Mouse (Mus musculus) stomach, embryonic 15.5 days (tissue): ENCODE data around the gene Krtap28-13. TPM values are rescaled to one million over a fixed set of nuclear protein-coding genes. Genes with fewer than 3 reads are reported as not detected.

Experiments used
- ATAC-seq: fragments of 200-750 bp; cut with Nextera tagmentation; 2 replicates; pipeline ENCODE4 v1.8.0; 2017; ENCODE audit warnings: low read depth, moderate number of reproducible peaks, moderate TSS enrichment; ENCODE audit not compliant: insufficient read depth, low FRiP score
- H3K27ac ChIP-seq: fragments of 300-500 bp; sonication (generic); 2 replicates; pipeline ENCODE4 v1.5.1; 2015; ENCODE audit warnings: mild to moderate bottlenecking, inconsistent platforms
- H3K27me3 ChIP-seq: fragments of 300-500 bp; sonication (generic); replicated peaks from 2 replicates; pipeline ENCODE4 v1.6.1; 2015; ENCODE audit warnings: inconsistent platforms
- H3K36me3 ChIP-seq: fragments of 300-500 bp; sonication (generic); 2 replicates; pipeline ENCODE4 v1.6.1; 2015; ENCODE audit warnings: inconsistent platforms
- H3K4me1 ChIP-seq: fragments of 300-500 bp; sonication (generic); 2 replicates; pipeline ENCODE4 v1.6.1; 2015; ENCODE audit warnings: inconsistent platforms
- H3K4me2 ChIP-seq: fragments of 300-500 bp; sonication (generic); 2 replicates; pipeline ENCODE4 v1.6.1; 2015; ENCODE audit warnings: mild to moderate bottlenecking, inconsistent platforms
- H3K4me3 ChIP-seq: fragments of 300-500 bp; sonication (generic); replicated peaks from 2 replicates; pipeline ENCODE4 v1.5.1; 2015; ENCODE audit warnings: inconsistent platforms
- H3K9ac ChIP-seq: fragments of 300-500 bp; sonication (generic); 2 replicates; pipeline ENCODE4 v1.6.1; 2015; ENCODE audit warnings: inconsistent platforms
- H3K9me3 ChIP-seq: fragments of 300-500 bp; sonication (generic); 2 replicates; pipeline ENCODE4 v1.6.1; 2016; ENCODE audit warnings: inconsistent platforms
- WGBS: fragments of 180-500 bp; shearing (Covaris S2); methylation state at CpG from one replicate; pipeline ENCODE4 v1.1.7; 2015; 5-methylcytosine and 5-hydroxymethylcytosine counted together
- polyA plus RNA-seq: library from polyadenylated mRNA; unstranded; fragments of >200 nt; fragmentation: Nextera tagmentation; extraction: Ambion mirVana; gene quantifications from 2 replicates; pipeline ENCODE4 v1.2.1, GENCODE M21; 2015

Krtap28-13 gene
- polyA plus RNA-seq, 1 experiment from 2014 or later, result not detected

DNA sequence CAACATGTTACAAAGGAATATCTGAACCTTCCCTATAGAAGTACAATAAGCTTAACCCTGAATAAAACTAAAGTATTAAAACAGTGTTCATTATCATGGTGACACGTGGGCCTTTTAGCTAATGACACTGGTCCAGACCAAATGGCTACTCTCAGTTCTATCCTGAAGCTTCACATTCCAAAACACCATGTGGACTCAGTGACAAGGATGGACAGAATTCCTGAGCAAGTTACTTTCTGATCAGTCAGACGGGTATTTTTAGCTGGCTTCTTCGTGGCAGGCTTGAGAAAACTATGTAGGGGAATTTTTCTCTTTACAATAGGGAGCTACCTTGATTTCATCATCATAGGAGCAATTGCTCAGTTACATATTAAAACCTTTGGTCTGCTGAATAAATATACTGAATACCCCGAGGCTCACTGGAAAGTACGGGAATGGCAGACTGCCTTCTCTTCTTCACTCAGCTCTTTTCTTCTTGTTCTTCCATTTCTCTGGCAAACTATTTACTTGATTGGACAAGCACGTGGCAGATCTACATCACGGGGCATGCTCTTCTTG, 38.9 kb downstream of the Krtap28-13 start:
- H3K36me3 ChIP-seq, result no peaks in the 10 kb centered on the region
- no peaks in the 10 kb centered on the region for H3K4me1 ChIP-seq
- H3K27me3 ChIP-seq, result no peaks in the 10 kb centered on the region
- H3K4me2 ChIP-seq, result no peak overlapping the region
- no peak for ATAC-seq
- no peak overlapping the region for H3K27ac ChIP-seq
- no peak overlapping the region for H3K4me3 ChIP-seq
- H3K9ac ChIP-seq, result no peak overlapping the region
- H3K9me3 ChIP-seq, result no peaks in the 10 kb centered on the region
- WGBS, result 64% methylated on average over 7 of the region's 7 CpGs

DNA sequence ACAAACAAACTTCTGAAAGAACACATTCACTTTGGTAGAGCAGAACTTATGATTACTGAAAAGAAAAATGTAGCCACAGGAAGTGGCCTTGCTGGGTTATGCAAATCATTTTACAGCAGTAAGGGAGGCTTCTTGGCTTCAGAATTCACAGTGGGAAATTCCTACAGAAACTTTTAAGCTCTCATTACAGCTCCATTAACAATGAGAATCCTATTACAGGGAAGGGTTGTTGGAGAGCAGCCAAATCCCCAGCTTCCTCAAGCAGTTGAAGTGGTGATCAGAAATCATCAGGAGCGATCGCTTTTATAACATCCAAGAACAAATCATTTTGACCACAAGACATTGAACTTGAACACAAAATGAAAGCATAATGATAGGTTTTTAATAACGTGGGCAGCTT, 41.2 kb downstream of the Krtap28-13 start:
- Histone ChIP-seq H3K9me3 (no peaks in the 10 kb centered on the region), H3K4me3 (no peak overlapping the region), H3K36me3 (no peaks in the 10 kb centered on the region), H3K4me1 (no peaks in the 10 kb centered on the region), H3K27ac (no peak overlapping the region), H3K4me2 (no peak overlapping the region), H3K9ac (no peak overlapping the region), H3K27me3 (no peaks in the 10 kb centered on the region)
- WGBS, result 44% methylated on average over 3 of the region's 3 CpGs
- ATAC-seq, result no peak

DNA sequence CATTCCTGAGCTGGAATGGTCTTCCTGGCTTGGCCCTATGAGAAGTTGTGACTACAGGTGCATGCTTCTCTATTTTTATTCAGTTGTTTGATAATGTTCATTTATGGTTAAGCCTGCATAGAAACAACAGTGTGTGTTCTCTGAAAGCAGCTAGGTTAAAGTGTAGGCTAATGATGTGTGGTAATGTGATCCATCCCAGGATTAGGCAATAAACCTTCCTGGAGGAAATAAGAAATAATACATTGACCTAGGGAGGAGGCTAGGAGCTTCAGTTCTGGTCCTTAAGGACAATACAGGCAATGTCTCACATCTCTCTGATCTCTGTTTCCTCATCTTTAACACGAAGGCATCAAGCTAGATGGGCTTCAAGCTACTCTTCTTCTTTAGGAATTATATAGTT, 44.7 kb downstream of the Krtap28-13 start:
- no peaks in the 10 kb centered on the region for H3K4me1 ChIP-seq
- no peak overlapping the region for H3K4me3 ChIP-seq
- H3K27ac ChIP-seq, result no peak overlapping the region
- WGBS, result 74% methylated on average over 1 of the region's 1 CpGs
- ATAC-seq, result no peak
- no peak overlapping the region for H3K9ac ChIP-seq
- no peaks in the 10 kb centered on the region for H3K27me3 ChIP-seq
- no peaks in the 10 kb centered on the region for H3K36me3 ChIP-seq
- H3K9me3 ChIP-seq, result no peaks in the 10 kb centered on the region
- no peak overlapping the region for H3K4me2 ChIP-seq

DNA sequence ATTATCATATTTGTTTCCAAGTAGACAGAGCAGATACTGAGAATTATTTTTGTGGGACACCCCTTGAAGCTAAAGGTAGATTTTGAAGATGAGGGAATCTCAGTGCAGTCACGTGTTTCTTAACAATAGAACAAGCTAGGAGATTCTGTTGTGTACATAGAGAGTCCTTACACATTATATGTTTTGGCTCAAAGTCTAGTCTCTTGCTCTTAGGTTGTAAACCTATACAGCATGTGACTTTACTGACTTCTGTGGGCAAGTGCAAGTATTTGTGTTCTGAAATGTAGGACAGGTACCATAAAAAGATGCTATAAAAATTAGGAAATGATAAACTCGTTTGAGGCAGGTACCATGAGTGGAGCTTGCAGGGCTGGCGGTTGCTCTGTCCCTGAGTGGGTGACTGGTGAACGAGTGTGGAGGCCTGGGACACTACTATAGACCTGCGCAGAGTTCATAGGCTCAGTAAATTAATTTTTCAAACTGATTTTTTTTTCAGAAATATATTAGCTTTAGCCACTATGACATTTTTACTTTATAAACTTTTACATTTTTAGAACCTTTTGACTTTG, 46.8 kb downstream of the Krtap28-13 start:
- ATAC-seq, result no peak
- no peak overlapping the region for H3K27ac ChIP-seq
- 74% methylated on average over 5 of the region's 5 CpGs for WGBS

DNA sequence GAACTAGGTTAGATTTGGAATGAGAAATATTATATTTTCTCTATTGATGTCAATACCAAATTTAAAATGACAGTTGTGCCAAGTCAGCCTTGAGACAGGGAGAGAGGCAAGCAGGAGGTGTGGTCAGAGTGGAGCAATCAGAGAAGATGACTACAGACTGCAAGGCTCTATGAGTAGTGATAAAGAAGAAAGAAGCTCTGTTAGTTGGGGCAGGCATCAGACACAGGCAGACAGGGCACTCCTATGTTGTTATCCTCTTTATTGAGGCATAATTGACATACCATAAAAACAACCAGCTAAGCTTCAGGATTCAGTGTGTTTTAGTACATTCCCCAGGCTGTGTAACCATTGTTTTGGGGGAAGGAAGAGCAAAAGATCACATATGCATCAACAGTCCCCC, 50.3 kb downstream of the Krtap28-13 start:
- no peak for ATAC-seq
- H3K9me3 ChIP-seq, result no peaks in the 10 kb centered on the region

More for the DNA sequence above, 46.8 kb downstream of the Krtap28-13 start:
- Histone ChIP-seq H3K36me3 (no peaks in the 10 kb centered on the region), H3K9ac (no peak overlapping the region), H3K4me2 (no peak overlapping the region), H3K9me3 (no peaks in the 10 kb centered on the region), H3K27me3 (no peaks in the 10 kb centered on the region), H3K4me3 (no peak overlapping the region), H3K4me1 (no peaks in the 10 kb centered on the region)

More for the DNA sequence above, 50.3 kb downstream of the Krtap28-13 start:
- no peak overlapping the region for H3K9ac ChIP-seq
- no peaks in the 10 kb centered on the region for H3K4me1 ChIP-seq
- H3K4me2 ChIP-seq, result no peak overlapping the region
- H3K27ac ChIP-seq, result no peak overlapping the region
- H3K27me3 ChIP-seq, result no peaks in the 10 kb centered on the region
- no peaks in the 10 kb centered on the region for H3K36me3 ChIP-seq
- H3K4me3 ChIP-seq, result no peak overlapping the region

Other genes starting within 250 kb of the Krtap28-13 start
- 27.0 and 27.9 TPM in 2 replicates for gene Agfg1, start 221.4 kb upstream of the Krtap28-13 start, polyA plus RNA-seq
- gene A030005L19Rik, start 147.6 kb upstream of the Krtap28-13 start, polyA plus RNA-seq, result 0.28 TPM in 1 of 2 replicates, not detected in the other
- gene A030014E15Rik, start 136.0 kb upstream of the Krtap28-13 start, polyA plus RNA-seq, result not detected in 2 replicates
- not detected in 2 replicates for gene Gm6217, start 129.5 kb upstream of the Krtap28-13 start, polyA plus RNA-seq
- gene A030003K21Rik, start 117.5 kb upstream of the Krtap28-13 start, polyA plus RNA-seq, result not detected in 2 replicates
- gene Gm7544, start 104.9 kb upstream of the Krtap28-13 start, polyA plus RNA-seq, result not detected in 2 replicates
- not detected in 2 replicates for gene Gm47955, start 100.6 kb upstream of the Krtap28-13 start, polyA plus RNA-seq
- gene Gm47959, start 60.4 kb upstream of the Krtap28-13 start, polyA plus RNA-seq, result not detected in 2 replicates
- gene Slc19a3, start 22.5 kb upstream of the Krtap28-13 start, polyA plus RNA-seq, result 0.55 and 0.71 TPM in 2 replicates
- not detected in 2 replicates for gene Krtap28-10, start 18.4 kb upstream of the Krtap28-13 start, polyA plus RNA-seq
- not detected in 2 replicates for gene Gm47969, start 16.0 kb upstream of the Krtap28-13 start, polyA plus RNA-seq
- gene A030005K14Rik, start 1.6 kb upstream of the Krtap28-13 start, polyA plus RNA-seq, result not detected in 2 replicates
- gene Ccl20, start 55.8 kb downstream of the Krtap28-13 start, polyA plus RNA-seq, result 7.2 and 8.6 TPM in 2 replicates
- gene Daw1, start 98.8 kb downstream of the Krtap28-13 start, polyA plus RNA-seq, result 0.08 and 0.23 TPM in 2 replicates